Mouse (Mus musculus) forelimb bud, embryonic 11.5 days (tissue): ENCODE data around the gene Phlpp2.

Experiments
- DNase-seq: peaks from one replicate; pipeline ENCODE4 v3.0.0-alpha.2; 2012; ENCODE audit warnings: low read depth, low spot score

Phlpp2 gene

GRCm38 (mm10) chr8:109961693-109962367 is 93.5 kb downstream of the Phlpp2 start, which contains the start of gene Marveld3:
Marveld3 (minus strand) TSS chr8:109962203.
- DNase-seq = peak; percentile 43

GRCm38 (mm10) chr8:109962896-109963295 is 94.6 kb downstream of the Phlpp2 start:
- DNase-seq = no peak

GRCm38 (mm10) chr8:109963421-109963820 is 95.1 kb downstream of the Phlpp2 start:
- DNase-seq = no peak

- no peak for DNase-seq
Observed at GRCm38 (mm10) chr8:109964106-109964505, 95.8 kb downstream of the Phlpp2 start.

GRCm38 (mm10) chr8:109968837-109969236 is 100.5 kb downstream of the Phlpp2 start:
- DNase-seq = no peak

- DNase-seq = peak; percentile 52
Observed at GRCm38 (mm10) chr8:109970323-109970722, 102.0 kb downstream of the Phlpp2 start.

- no peak for DNase-seq
Observed at GRCm38 (mm10) chr8:109972901-109973300, 104.6 kb downstream of the Phlpp2 start.

GRCm38 (mm10) chr8:109979339-109979738 is 111.0 kb downstream of the Phlpp2 start:
- no peak for DNase-seq

- DNase-seq = no peak
Observed at GRCm38 (mm10) chr8:109982386-109983105, 114.2 kb downstream of the Phlpp2 start.

- no peak for DNase-seq
Observed at GRCm38 (mm10) chr8:109983944-109984343, 115.6 kb downstream of the Phlpp2 start.

GRCm38 (mm10) chr8:109986384-109986783 is 118.0 kb downstream of the Phlpp2 start:
- no peak for DNase-seq

GRCm38 (mm10) chr8:109987776-109988175 is 119.4 kb downstream of the Phlpp2 start:
- DNase-seq = no peak

- no peak for DNase-seq
Observed at GRCm38 (mm10) chr8:109989151-109989550, 120.8 kb downstream of the Phlpp2 start.

GRCm38 (mm10) chr8:109990224-109990623 is 121.9 kb downstream of the Phlpp2 start, which contains the start of gene Tat:
Tat (plus strand) TSS chr8:109990437.
- no peak for DNase-seq

GRCm38 (mm10) chr8:109992166-109992565 is 123.8 kb downstream of the Phlpp2 start:
- DNase-seq = no peak

GRCm38 (mm10) chr8:109992951-109993350 is 124.6 kb downstream of the Phlpp2 start:
- no peak for DNase-seq
